Mouse (Mus musculus): ENCODE results near the gene Nthl1. TPM values are rescaled to one million over a fixed set of nuclear protein-coding genes. Genes with fewer than 3 reads are reported as not detected.

The Nthl1 gene
- polyA plus RNA-seq, 1 experiment from 2014 or later, result 10.0 TPM

DNA sequence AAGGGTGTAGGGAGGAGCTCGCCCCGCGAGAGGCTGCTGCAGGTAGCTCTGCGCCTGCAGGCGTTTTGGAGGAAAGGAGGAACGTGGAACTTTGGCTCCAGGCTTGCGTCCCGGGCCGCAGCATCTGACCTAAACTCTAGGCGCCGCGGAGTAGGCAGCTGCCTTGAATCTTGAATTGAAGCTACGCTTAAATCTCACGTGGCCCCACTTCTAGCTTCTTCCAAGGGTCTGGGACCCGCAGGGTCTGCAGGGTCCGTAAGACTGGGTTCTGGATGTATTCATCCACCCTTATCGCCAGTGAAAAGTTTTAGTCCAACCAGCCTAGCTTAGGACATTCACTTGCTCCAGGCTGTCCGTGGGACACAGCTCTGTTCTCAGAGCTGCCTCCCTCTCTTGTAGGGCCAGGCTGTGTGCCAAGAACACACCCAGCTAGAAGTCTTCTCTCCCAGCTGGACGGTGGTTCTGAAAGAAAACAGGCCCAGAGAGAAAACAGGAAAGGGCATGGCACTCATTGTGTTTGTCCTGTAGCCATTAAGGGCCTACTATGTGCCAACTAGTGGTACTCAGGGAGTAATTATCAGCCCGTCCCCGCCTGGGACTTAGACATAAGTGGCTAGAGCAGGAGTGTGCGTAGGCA lies 451 bp downstream of the Nthl1 start:
- peak overlapping the region; percentile 88 for H3K4me2 ChIP-seq (replicated peaks)
- WGBS, result 13% methylated on average over 22 of the region's 22 CpGs
- peaks cover 31% of the 10 kb centered on the region for H3K36me3 ChIP-seq
- peaks cover 17% of the 10 kb centered on the region for H3K4me1 ChIP-seq (replicated peaks)
- peak overlapping the region; percentile 71 for H3K27ac ChIP-seq
- H3K27me3 ChIP-seq, result no peaks in the 10 kb centered on the region
- no peak; the same call in none of the 2 replicates for ATAC-seq
- H3K9ac ChIP-seq (replicated peaks), result peak overlapping the region; percentile 77
- no peaks in the 10 kb centered on the region for H3K9me3 ChIP-seq
- H3K4me3 ChIP-seq (replicated peaks), result peak overlapping the region; percentile 71

DNA sequence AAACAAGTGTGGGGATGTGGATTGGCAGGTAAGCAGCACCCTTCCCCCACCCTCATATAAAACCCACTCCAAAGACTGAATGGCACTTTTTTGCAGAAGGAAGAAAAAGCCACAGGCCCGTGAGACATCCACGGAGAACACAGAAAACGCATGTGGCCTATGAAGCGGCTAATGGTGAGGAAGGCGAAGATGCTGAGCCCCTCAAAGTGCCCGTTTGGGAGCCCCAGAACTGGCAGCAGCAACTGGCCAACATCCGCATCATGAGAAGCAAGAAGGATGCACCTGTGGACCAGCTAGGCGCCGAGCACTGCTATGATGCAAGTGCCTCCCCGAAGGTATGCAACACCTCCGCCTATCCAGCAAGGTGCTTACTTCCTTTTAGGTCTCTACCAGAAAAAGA lies 1.4 kb downstream of the Nthl1 start:
- Histone ChIP-seq H3K9ac (replicated peaks) (no peak overlapping the region), H3K27me3 (no peaks in the 10 kb centered on the region), H3K4me1 (replicated peaks) (peaks cover 17% of the 10 kb centered on the region), H3K4me3 (replicated peaks) (no peak overlapping the region), H3K36me3 (peaks cover 22% of the 10 kb centered on the region), H3K9me3 (no peaks in the 10 kb centered on the region), H3K27ac (no peak overlapping the region), H3K4me2 (replicated peaks) (no peak overlapping the region)
- WGBS, result 97% methylated on average over 11 of the region's 11 CpGs
- ATAC-seq, result no peak

DNA sequence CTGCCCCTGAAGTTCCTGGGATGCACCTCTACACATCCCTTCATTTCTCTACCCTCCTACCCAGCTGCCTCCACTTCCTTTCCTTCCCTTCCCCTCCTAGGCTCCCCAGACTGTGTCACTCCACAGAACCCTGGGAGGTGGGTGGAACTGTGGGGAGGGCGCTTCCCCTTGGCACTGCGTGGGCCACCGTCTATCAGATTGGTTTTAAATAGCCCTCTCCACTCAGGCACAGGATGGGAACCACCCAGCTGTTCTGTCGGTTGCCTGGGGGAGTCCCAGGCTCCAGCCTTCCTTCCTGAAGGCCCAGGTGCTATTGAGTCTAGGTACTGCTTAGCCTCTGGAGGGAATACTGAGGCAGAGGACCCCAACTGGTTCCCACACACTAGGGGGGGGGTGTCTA lies 2.5 kb downstream of the Nthl1 start:
- Histone ChIP-seq H3K27me3 (no peaks in the 10 kb centered on the region), H3K4me2 (replicated peaks) (no peak overlapping the region), H3K4me1 (replicated peaks) (peaks cover 17% of the 10 kb centered on the region), H3K36me3 (peaks cover 10% of the 10 kb centered on the region), H3K4me3 (replicated peaks) (no peak overlapping the region), H3K9ac (replicated peaks) (no peak overlapping the region), H3K9me3 (no peaks in the 10 kb centered on the region), H3K27ac (no peak overlapping the region)
- ATAC-seq, result no peak
- WGBS, result 93% methylated on average over 4 of the region's 4 CpGs

DNA sequence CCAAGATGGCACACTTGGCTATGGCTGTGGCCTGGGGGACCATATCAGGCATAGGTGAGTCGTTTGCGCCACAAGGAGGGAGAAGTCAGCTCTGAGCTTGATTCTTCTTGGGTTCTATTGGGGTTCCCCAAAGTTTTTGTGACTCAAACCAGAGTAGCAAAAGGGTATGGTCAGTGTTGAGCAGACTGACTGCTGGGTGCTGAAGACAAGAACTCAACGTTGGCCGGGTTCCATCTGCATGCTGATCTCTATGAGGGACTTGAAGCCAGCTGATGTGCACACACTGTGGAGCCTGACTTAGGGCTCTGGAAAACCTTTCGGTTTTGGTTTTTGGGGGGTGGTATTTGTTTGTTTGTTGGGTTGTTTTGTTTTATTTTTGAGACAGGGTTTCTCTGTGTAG lies 3.2 kb downstream of the Nthl1 start:
- no peaks in the 10 kb centered on the region for H3K9me3 ChIP-seq
- ATAC-seq, result no peak
- H3K27ac ChIP-seq, result no peak overlapping the region
- H3K36me3 ChIP-seq, result peaks cover 6% of the 10 kb centered on the region
- H3K4me3 ChIP-seq (replicated peaks), result no peak overlapping the region
- H3K4me2 ChIP-seq (replicated peaks), result no peak overlapping the region
- peaks cover 17% of the 10 kb centered on the region for H3K4me1 ChIP-seq (replicated peaks)
- H3K27me3 ChIP-seq, result no peaks in the 10 kb centered on the region
- WGBS, result 97% methylated on average over 5 of the region's 5 CpGs
- no peak overlapping the region for H3K9ac ChIP-seq (replicated peaks)

DNA sequence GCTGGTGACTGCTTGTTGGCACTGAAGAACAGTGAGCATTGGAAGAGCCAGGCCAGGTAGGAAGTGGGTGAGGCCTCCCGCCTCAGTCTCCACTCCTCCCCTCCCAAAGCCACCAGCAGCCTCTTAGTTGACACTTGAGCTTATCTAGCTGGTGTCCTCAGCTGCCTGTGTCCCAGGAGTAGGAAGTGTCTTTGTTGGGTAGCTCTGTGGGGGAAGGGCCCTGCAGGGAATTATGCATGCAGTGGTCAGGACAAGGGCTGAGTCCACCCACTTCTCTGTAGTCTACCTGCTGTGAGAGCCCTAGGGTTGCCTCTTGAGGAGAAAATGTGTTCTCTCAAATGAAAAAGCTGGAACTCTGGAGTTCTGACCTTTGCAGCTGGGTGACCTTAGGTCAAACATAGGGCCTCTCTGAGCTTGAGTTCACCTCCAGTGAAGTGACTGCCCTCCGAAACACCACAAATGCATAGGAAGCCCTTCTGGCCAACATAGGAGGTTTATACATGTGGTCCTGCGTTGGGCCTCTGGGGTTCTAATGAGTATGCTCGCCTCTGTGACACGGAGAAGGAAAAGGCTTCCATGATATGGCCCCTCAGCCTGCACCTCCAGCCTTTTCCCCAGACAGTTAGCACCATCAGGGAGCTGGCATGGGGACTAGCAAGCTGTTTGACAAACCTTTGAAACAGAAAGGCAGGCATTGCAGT lies 4.5 kb downstream of the Nthl1 start:
- Histone ChIP-seq H3K36me3 (0 out of 2 replicates have a peak, but pooled peaks cover 2% of the 10 kb centered on the region), H3K4me1 (replicated peaks) (peaks cover 12% of the 10 kb centered on the region), H3K4me3 (replicated peaks) (no peak overlapping the region), H3K27me3 (no peaks in the 10 kb centered on the region), H3K4me2 (replicated peaks) (no peak overlapping the region), H3K9ac (replicated peaks) (peak overlapping the region; percentile 48; the same call in 1 of the 2 replicates), H3K27ac (no peak overlapping the region), H3K9me3 (no peaks in the 10 kb centered on the region)
- WGBS, result 70% methylated on average over 5 of the region's 5 CpGs
- ATAC-seq, result no peak

DNA sequence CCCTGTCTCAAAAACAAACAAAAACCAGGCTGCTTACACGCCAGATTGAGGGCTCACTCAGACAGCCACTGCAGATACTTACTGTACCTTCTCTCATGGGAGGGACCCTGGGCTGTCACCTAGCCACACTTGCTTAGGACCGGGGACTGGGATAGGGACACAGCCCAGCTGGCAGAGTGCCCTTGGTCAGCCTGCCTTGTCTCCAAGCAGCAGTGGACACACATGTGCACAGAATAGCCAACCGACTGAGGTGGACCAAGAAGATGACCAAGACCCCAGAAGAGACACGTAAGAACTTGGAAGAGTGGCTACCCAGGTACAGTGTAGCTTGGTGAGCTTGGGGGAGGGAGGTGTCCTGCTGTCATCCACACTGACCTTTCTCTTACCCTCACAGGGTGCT lies 5.7 kb downstream of the Nthl1 start:
- 0 out of 2 replicates have a peak, but pooled peaks cover 2% of the 10 kb centered on the region for H3K36me3 ChIP-seq
- no peak overlapping the region for H3K27ac ChIP-seq
- no peak overlapping the region for H3K9ac ChIP-seq (replicated peaks)
- 90% methylated on average over 4 of the region's 4 CpGs for WGBS
- no peak overlapping the region for H3K4me3 ChIP-seq (replicated peaks)
- no peak for ATAC-seq
- H3K27me3 ChIP-seq, result no peaks in the 10 kb centered on the region
- H3K4me2 ChIP-seq (replicated peaks), result no peak overlapping the region
- peaks cover 3% of the 10 kb centered on the region; the same call in 1 of the 2 replicates for H3K4me1 ChIP-seq (replicated peaks)
- H3K9me3 ChIP-seq, result no peaks in the 10 kb centered on the region

DNA sequence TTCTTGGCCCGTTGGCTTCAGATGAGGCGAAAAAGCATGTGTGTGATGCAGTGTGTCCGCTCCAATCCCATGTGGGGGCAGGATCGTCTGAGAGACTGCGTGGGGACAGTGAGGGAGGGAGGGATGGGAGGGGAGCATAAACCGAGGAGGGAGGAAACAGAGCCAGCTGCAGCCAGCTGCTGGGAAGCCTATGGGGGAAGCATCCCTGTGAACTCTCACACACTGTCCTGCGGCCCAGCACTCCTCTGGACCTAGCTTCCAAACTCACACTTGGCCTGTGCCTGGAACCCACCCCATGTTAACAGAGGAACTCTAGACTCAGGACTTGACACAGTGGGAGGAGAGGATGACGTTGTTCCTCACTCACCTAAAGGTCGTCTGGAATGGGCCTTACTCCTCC lies 6.4 kb downstream of the Nthl1 start:
- H3K4me3 ChIP-seq (replicated peaks), result no peak overlapping the region
- H3K9ac ChIP-seq (replicated peaks), result no peak overlapping the region
- no peak overlapping the region for H3K4me2 ChIP-seq (replicated peaks)
- no peak overlapping the region for H3K27ac ChIP-seq
- H3K4me1 ChIP-seq (replicated peaks), result no peaks in the 10 kb centered on the region
- no peak for ATAC-seq
- WGBS, result 83% methylated on average over 9 of the region's 9 CpGs
- no peaks in the 10 kb centered on the region for H3K9me3 ChIP-seq
- 0 out of 2 replicates have a peak, but pooled peaks cover 2% of the 10 kb centered on the region for H3K36me3 ChIP-seq
- H3K27me3 ChIP-seq, result no peaks in the 10 kb centered on the region

DNA sequence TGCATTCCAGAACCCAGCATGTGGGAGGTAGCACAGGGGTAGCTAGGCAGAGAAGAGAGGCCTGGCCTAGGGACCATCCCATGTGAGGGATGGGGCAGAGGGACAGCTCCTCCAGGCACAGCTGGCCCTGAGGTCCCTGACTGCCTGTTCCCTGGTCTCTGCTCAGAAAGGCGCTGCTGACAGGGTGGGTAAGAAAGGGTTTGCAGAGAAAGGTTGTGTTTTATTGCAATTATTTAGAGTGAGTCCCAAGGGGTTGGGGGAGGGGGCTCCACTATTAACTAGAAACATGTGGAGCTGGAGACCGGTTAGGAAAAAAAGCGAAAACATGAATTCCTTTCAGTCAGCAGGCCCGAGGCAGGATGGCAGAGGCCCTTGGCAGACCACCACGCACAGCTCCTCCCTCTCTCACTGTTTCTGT lies 7.1 kb downstream of the Nthl1 start:
- no peaks in the 10 kb centered on the region for H3K9me3 ChIP-seq
- no peak for ATAC-seq
- no peak overlapping the region for H3K4me3 ChIP-seq (replicated peaks)
- H3K27ac ChIP-seq, result no peak overlapping the region
- no peaks in the 10 kb centered on the region for H3K27me3 ChIP-seq
- H3K36me3 ChIP-seq, result 0 out of 2 replicates have a peak, but pooled peaks cover 2% of the 10 kb centered on the region
- H3K4me2 ChIP-seq (replicated peaks), result no peak overlapping the region
- no peaks in the 10 kb centered on the region for H3K4me1 ChIP-seq (replicated peaks)
- 88% methylated on average over 5 of the region's 5 CpGs for WGBS
- H3K9ac ChIP-seq (replicated peaks), result no peak overlapping the region

DNA sequence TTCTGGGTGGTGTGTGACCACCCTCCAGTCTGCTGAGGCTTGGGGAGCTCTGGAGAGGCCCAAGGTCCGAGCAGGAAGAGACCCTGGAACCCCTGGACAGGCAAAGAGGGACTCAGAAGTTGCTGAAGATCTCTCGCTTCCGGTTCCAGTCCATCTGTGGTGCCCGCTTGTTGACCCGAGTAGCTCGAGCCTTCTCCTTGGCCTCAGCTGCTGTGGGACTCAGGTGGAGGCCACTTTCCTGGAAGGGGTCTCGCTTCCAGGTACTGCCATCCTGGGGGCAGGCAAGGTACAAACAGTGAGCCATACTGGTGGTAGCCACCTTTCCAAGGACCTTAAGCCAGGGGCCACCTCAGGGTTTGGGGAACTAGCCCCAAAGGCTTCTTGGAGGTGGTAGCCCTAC lies 7.6 kb downstream of the Nthl1 start:
- Histone ChIP-seq H3K4me1 (replicated peaks) (no peaks in the 10 kb centered on the region), H3K27me3 (no peaks in the 10 kb centered on the region), H3K9me3 (no peaks in the 10 kb centered on the region), H3K36me3 (0 out of 2 replicates have a peak, but pooled peaks cover 2% of the 10 kb centered on the region), H3K9ac (replicated peaks) (no peak overlapping the region), H3K4me2 (replicated peaks) (no peak overlapping the region), H3K4me3 (replicated peaks) (no peak overlapping the region), H3K27ac (no peak overlapping the region)
- no peak for ATAC-seq
- 89% methylated on average over 7 of the region's 7 CpGs for WGBS

DNA sequence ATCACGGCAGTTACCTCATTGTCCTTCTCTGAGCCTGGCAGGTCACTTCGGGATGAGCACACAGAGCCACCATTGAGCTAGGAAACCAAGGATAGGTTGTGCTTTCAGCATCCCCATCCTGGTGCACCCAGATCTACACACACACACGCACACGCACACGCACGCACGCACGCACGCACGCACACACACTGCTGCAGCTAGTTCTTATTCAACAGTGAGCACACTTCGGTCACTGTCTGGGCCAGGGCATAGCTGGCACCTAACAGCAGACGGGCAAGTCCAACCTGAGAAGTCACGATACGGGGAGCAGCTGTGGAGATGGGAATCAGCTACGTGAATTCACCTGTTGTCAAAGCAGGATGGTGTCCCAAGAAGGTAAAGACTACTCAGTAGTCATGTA lies 8.1 kb downstream of the Nthl1 start:
- 96% methylated on average over 15 of the region's 15 CpGs for WGBS
- Histone ChIP-seq H3K27ac (no peak overlapping the region), H3K4me3 (replicated peaks) (no peak overlapping the region), H3K9ac (replicated peaks) (no peak overlapping the region), H3K4me1 (replicated peaks) (no peaks in the 10 kb centered on the region), H3K4me2 (replicated peaks) (no peak overlapping the region), H3K36me3 (0 out of 2 replicates have a peak, but pooled peaks cover 2% of the 10 kb centered on the region), H3K9me3 (no peaks in the 10 kb centered on the region), H3K27me3 (no peaks in the 10 kb centered on the region)
- no peak for ATAC-seq

DNA sequence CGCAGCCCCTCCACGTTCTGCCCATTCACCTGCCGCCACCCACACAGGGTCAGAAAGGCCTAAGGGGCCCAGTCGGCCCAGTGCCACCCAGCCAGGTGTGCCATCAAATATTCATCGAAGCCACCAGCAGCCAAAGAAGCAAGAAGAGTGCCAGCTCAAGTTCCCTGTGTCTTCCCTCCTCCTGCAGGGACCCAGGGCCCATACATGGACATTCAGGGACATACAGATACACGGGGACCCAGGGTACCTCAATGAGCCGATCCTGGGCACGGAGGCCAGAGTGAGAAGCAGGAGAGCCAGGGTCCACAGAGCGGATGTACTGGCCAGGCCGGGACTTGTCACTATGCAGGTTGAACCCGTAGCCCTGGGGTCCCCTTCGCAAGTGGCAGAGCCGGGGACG lies 9.5 kb downstream of the Nthl1 start:
- no peak for ATAC-seq
- Histone ChIP-seq H3K4me3 (replicated peaks) (no peak overlapping the region), H3K9ac (replicated peaks) (no peak overlapping the region), H3K4me2 (replicated peaks) (no peak overlapping the region), H3K36me3 (0 out of 2 replicates have a peak, but pooled peaks cover 2% of the 10 kb centered on the region), H3K27ac (no peak overlapping the region), H3K27me3 (no peaks in the 10 kb centered on the region), H3K9me3 (no peaks in the 10 kb centered on the region), H3K4me1 (replicated peaks) (no peaks in the 10 kb centered on the region)
- 94% methylated on average over 14 of the region's 14 CpGs for WGBS

DNA sequence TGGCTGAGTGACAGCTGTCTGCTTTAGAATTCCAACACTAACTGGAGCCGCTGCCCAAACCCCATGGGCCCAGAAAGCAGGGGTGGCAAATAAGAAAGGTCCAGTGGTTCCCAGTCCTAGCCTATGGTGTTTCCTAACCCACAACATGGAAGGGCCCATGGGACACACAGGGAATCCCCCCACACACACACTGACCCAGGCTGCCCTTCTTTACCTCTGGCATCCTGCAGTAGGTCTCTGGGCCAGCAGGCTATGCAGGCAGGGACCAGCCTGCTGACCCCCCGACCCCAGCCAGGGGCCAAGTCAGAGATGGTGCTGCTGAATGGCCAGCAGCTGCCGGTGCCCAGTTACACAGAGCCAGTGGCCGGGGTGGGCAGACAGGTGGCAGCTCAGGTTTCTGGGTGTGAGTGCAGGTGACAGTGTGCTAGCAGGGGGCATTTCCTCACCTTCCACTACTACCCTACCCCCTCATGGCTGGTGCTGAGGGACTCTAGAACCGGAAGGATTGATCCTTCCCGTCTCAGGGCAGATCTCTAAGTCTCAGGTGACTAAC lies 10.4 kb downstream of the Nthl1 start:
- no peak overlapping the region for H3K9ac ChIP-seq (replicated peaks)
- H3K27ac ChIP-seq, result no peak overlapping the region

More for the DNA sequence above, 10.4 kb downstream of the Nthl1 start:
- no peaks in the 10 kb centered on the region for H3K9me3 ChIP-seq
- no peak overlapping the region for H3K4me3 ChIP-seq (replicated peaks)
- H3K4me2 ChIP-seq (replicated peaks), result no peak overlapping the region
- 77% methylated on average over 6 of the region's 6 CpGs for WGBS
- ATAC-seq, result no peak
- H3K36me3 ChIP-seq, result 0 out of 2 replicates have a peak, but pooled peaks cover 2% of the 10 kb centered on the region
- H3K27me3 ChIP-seq, result no peaks in the 10 kb centered on the region
- no peaks in the 10 kb centered on the region for H3K4me1 ChIP-seq (replicated peaks)
